Mouse (Mus musculus) frontal cortex, postnatal 14 days (tissue): Measurements from ENCODE around the gene Ptprn2.

ENCODE experiments used
- DNase-seq, 2 experiments: peaks; one replicate each; pipeline ENCODE4 v3.0.0; 2022; ENCODE audit warnings: low spot score in 2 of 2

The Ptprn2 gene

DNA sequence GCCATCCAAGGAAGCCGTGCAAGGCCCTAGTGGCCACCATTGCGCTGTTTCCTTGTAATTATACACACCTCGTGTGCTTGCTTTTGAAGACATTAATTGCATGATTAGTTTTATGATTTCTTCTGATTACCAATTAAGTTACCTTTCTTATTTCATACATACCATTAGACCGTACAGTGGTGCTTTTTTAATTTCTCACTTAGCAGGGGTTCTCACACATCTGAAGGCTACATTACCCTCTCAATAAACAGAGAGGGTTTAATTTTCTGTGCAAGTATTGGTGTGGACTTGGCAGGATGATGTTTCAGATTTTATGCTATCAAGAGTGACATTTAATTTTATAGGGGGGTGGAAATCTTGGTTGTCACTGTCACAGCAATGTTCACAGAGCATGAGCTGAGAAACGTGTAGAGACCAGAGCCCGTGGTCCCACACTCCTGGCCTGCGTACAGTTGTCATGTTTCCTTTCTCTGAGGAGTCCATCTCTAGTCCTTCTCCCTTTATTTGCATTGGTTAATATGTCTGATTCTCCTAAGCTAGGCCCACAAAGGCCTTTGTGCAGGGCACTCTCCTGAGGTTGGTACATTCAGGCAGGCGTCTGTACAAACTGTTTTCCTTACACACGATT is 567.8 kb downstream of the Ptprn2 start:
- no peak for DNase-seq

DNA sequence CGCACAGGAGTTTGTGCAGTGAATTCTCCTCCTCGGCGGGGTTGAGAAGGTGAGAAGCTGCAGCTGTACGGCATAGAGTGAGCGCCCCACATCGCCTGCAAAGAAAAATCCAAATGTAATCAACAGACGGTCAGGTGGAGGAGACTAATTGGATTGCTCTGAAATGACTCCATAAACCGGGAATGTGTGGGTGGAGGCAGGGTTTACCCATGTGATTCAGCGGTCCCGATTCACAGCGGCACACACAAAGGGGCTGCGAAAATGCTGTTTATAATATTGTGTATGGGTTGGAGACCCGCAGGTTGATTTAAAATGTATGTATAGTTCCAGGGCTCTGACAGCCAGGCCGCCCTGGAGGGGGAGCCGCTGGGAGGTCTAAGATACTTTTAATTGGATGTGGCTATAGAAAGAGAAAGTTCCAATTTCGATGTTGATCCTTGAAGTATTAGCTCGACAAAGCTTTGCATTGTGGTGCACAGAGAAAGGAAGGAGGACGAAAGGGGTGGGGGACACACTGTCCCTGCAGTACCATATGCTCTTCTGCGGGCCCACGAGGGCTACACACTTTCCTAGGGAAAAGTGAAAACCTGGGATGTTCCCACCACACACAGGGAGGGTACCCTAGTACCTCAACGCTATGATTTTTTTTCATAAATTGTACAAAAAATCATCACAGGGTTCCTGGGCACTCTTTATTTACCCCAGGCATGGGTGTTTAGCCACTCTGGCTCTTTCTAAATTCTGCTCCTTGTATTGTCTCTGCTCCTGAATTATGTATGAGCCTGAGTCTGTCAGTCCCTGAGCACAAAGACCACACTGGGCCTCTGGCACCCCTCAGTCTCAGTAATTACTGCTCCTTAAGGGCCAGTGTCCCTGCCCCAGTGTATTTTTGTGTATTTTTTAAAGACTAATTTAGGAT is 568.6 kb downstream of the Ptprn2 start:
- no peak for DNase-seq

DNA sequence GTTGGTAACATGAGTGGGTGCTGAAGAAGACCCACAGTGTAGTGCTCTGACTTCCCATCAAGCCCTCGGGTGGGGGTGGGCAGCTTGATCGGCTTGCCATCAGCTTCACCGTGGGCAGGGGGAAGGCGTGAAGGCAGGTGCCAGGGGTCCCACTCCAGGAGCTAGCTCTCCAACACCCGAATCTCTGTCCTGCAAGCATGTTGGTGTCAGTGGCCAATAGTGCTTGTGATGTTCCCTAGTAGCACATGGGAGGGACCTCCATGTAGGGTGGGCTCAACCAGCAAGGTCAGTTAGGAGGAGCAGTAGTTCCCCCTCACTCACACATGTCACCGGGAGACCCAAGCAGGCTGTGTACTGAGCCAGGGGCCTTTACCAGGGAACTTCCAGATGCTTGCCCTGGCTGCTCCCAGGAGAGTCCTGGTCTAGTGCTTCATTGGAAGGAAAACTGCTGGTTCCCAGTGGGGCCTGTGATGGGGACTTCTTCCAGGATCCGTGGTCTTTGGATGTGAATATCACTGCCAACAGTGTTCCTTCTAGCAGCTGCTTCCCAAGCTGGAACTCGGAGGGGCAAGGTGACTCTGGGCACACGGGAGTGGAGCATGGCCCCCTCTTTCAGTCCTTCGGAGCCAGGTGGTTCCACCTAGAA is 569.5 kb downstream of the Ptprn2 start:
- DNase-seq = no peak

DNA sequence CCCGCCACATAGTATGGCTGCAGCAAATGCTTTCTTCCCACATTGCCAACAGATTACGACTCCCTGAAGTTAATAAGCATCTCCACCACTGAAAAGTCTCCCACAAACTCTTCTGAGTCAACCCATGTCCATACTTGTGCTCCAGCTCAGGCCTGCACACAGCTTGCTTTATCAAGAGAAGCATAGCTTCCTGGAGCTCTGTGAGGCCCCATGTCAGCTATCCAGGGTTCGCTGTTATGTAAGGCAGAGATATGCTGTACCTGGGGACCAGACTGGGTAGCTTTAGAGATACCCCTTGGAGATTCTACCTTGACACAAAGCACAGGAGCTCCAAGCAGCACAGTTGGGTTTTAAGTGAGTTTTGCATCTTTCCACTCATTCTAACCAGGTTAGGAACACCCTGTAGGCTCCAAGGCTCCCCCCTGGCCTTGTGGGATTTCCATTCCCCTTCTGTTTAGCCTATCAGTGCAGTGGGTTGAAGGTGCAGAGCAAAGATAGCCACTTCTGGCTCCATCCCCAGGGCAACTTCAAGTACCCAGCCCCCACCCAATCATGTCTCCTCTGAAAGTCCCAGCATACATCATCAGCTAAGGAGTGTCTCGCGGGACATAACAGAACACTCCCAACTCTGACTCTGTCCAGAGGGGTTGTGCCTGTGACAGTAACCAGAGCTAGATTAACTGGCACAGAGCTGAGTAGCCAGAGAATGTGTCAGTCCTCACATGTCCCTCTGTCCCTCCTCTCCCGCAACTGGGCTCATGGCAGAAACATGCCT is 572.9 kb downstream of the Ptprn2 start:
- peak in 1 of 2 experiments; percentile 1 for DNase-seq

DNA sequence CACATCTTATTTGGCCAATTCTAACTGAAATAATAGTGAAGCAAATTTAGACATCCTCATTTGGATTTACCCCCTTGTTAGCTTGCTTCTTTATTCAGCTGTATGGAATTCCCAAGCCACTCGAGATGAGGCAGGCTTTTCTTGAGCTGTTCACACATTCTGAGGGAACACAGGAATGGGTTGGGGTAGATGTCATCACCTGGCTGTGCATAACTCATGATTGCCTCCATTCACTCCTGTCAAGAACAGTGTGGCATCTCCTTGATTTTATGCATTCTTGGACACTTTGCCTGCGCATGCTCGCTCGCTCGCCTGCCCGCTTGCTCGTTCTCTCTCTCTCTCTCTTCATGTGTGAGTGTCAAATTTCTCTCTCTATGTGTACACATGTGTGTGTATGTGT is 573.5 kb downstream of the Ptprn2 start:
- DNase-seq = peak in 1 of 2 experiments; percentile 1

DNA sequence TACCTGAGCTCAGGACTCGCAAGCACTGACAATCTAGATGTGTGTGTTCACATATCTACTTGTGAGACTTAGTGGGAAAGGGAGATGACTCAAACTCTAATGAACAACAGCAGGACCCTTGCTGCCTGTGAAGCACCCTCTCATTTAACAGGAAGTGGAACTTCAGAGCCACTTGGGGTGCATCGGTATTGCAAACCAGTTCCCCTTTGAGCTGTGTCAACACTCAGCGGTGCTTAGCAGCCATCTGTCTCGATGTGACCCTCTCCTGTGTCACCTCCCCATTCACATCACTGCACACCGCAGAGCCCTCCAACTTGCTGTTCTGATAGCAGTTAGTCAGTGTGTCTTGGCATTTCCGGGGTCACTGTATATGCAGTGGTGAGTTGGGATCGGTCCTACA is 592.1 kb downstream of the Ptprn2 start:
- DNase-seq = no peak

DNA sequence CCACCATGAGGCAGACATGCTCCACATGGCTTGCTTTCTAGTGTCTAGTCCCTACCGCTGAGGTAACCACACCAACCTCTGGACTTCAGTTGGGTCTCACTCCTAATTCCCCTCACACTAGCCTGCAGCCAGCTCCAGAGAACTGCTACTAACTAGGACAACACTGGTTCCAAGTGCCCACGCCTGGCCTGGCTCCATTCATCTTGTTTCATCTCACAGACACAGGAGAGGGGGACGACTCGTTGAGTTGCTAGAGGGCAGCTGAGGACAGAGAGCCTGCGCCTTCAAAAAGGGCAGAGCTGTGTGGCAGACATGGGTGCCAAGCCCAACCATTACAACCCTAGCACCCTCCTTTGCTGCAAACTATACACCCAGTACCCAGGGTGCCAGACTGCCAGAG is 593.4 kb downstream of the Ptprn2 start:
- DNase-seq = no peak

DNA sequence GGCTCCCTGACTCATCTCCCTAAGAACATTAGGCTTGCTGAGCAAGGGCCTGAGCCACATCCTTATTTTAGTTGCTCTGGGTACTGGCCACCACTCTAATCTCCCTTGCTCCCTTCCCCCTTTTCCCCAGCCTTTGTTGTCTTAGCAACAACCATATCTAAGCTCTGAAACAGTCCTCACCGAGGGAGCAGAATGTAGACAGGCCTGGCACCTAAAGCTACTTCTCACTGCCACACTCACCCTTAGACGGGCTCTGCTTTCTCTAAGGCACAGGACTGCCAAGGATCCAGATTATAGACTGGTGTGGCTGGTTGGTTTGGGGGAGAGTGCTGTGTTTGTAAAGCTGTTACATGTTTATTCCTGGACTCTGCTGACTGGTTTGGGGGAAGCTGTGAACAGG is 594.2 kb downstream of the Ptprn2 start:
- no peak for DNase-seq

DNA sequence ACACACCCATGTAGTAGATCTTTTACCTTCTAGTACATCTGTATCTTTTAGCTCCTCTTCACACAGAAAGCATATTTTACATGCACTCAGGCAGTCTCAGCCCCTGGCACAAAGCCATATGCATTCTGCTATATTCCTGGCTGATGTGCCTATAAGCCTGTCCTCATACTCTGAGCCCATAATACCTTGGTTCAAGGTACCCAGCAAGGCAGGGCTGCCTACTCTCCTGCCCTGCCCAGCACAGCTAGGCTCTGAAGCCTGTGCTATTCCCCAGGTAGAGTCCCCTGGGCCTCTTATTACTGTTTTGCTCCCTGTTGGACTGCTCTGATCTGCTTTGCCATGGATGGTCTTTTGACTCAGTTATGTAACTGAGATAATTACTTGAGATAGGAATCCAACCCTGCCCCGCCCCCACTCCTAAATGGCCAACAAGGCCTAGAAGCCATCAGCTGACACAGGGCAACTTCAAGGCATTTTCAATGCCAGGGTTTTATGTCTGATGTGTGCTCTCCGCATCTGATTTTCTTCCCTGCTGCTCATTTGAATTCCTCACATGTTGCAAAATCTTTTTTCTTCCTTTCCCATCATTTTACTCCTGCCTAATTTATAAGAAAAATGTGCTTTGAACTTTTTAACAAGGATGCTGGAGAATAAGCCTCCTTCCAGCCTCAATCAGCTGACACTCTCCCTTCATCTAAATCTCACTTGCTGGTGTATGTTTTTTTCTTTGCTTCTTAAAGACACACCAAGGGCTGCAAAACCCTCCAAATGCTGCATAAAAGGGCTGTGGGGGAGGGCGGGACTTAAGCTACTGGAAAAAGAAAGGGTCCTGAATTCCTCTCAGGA is 598.6 kb downstream of the Ptprn2 start:
- no peak for DNase-seq

DNA sequence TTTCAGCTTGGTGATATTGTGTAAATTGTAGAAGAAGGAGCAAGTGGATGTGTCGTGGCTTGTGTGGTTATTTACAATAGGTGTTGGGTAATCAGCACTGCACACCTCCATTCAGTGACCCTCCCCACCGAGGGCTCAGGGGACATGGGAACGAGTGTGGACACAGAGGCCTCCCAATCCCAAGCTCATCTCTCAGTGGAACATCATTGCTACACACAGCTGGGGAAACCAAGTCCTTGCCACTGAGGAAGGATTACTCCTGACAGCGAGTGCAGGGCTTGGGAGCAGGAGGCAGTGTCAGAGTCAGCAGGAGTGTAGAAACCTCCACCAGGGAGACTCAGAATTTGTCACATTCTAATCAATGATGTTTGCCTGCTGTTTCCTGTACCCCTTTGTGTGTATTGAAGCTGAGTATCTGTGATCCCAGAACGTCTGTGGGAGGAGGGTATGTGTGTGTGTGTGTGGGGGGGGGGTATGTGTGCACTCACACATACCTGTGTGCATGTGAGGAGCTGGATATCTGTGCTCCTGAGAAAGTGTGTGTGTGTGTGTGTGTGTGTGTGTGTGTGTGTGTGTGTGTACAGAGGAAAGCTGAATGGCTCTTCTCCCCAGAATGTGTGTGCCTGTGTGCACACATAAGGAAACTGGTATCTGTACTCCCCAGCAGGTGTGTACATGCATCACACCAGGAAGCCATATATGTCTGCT is 599.3 kb downstream of the Ptprn2 start:
- no peak for DNase-seq

DNA sequence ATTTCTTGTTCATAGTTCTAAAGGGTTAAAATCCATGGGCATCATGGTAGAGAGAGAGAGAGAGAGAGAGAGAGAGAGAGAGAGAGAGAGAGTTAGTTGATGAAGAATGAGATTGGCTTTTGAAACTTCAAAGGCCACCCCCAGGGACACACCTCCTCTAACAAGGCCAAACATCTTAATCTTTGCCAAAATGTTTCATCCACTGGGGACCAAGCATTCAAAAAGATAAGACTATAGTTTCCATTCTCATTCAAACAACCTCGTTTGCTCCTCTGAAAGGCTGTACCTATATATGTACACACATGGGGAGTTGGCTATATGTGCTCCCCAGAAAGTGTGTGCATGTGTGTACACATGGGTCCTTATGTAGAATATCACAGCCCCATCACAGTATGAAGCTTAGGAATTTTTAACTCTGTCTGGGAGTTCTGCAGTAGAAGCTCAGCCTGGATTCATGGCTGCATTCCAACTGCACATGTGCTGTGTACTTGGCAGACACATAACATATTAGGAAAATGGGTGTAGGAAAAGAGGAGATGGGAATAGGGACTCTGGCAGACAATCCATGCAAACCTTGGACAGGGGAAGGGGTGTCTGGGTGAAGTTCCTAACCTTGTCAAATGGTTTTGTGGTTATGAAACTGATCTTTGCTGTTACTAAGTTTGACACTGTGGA is 600.3 kb downstream of the Ptprn2 start:
- no peak for DNase-seq

DNA sequence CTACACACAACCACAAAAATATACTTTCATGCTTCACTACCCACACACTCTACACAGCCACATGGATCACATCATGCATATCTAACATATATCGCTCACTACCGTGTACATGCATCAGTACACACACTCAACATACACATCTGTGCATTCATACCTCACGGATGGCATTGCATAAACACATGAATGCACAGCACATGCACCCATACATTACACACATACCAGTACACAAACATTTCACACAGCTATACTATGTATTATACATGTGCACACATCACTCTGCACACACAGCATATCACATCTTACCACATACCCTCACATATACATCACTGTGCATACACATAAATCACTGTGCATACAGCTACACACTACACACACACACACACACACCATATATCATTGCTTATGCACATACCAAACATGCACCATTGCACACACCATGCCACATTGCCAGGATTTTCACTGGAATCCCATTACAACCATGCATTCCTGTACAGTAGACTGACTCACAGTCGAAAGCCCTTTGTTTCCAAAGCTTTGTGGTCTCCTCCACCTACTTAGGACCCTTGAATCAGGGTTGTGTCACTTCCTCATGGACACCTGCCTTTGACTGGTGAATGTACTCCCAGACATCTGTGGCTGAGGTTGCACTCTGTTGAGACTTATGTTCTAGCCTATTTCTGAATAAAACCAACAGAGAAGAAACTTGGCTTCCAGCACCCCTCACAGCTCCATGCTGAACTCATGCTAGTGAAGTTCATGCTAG is 607.0 kb downstream of the Ptprn2 start:
- no peak for DNase-seq

DNA sequence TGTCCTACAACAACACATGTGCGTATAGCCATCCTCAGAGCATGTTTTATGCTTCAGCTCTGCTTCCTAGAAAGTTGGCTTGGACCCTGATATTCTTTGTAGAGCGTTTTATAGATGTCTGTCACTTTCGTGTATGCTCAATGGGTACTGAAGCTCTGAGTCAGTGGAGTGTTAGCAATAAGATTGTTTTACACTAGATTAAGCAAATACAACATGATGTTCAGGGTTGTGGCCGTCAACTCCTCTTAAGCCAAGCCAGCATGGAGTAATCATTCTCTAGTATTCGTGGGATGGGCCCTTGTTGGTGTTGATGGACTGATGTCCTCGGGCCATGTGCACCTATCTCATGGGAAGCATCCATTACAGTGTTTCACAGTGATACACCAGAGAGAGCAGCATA is 610.4 kb downstream of the Ptprn2 start:
- no peak for DNase-seq

DNA sequence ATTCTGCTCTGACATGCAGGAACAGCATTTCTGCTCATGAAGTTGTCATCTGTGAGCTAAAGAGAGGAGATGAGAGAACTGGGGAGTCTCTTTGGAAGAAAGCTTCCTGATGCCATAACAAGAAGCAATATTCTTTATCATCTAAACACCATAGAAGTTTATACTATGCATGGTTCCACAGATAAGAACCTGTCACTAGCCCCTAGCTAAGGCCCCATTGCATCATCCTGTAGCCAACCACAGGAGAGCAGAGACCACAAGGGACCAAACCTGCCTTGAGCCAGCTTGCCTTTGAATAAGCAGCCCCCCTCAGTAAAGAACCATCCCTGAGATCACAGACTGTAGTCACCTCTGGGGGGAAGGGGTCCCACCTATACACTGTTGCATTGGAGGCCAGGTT is 612.8 kb downstream of the Ptprn2 start:
- no peak for DNase-seq

DNA sequence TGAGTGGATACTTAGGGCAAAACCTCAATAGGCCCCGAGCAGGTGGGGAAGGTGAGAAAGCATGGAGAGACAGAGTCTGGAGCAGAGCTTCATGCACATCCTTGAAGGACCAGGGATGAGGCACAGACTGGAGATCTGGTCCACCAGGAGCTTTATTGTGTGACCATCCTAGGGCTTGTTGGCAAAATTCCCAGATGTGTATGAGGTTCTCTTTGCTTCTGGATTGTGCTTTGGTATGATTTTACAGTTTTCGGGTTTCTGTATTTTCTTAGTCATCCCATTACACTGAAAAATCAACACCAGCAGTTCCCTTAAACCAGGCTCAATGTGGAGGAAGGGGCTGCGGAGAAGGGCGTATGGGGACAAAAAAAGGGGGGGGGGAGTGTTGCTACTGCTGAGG is 621.2 kb downstream of the Ptprn2 start:
- no peak for DNase-seq

DNA sequence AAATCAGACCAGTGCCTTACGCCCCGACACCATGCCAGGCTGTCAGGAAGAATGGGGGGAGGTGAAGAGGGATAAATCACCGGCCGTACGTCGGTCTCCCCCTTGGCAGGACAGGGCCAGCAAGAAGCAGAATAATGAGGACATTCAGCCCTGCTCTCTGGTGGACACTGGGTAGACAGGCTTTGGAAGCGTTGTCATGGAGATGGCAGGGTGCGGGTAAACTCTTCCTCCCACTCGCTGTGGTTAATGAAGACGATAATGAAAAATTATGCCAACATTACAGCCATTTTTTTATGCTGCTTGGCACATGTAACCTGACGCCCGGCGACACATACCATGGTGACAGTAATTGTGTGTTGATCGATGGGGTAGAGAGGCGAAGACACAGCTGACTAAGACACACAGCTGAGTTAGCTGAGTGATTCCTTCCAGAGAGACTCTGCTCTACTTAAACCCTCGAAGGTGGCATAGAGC is 621.7 kb downstream of the Ptprn2 start:
- peak; percentile 44 to 65 for DNase-seq

DNA sequence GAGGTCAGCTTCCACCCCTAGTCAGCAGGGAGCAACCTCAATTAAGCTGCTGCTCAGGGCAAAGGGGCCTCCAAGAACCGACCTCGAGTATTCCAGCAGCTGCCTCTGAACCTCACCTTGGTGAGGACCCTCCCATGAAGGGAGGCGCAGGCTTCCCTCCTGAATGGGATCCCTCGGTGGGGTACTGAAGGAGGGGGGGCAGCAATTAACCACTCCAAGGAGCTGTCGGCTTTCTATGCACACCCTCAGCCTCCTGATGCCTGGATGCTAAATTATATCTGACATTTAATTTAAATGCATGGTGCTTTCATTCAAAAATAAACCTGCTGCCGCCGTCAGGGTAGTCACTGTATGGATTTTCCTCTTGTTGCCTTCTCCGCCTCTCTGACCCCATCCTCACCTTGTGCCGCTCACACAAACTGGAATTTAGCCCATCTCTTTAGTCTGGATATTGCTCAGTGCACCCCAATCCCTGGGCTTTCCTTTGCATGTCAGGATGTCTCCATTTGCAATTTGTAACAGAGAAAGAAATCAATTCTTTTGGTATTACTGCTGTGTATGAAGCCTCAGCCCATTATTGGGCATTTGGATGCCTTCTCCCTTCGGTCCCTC is 629.8 kb downstream of the Ptprn2 start:
- DNase-seq = no peak

DNA sequence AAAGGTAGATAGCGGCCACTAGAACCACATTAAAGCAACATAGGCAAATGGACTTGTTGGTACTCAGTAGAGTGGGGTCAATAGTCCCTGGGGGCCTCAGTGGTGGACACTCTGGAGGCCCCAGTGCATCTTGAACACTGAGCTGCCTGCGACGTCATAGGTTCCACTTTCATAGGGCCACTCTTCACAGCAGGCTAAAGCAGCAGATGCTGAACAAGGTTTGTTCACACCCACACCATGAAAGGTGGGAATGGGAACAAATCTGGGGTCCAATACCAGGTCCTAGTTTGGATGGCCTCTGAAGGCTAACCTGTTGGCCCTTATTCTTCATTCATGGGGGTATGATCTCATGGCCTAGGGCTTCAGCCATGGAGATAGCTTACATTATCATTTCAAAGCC is 641.6 kb downstream of the Ptprn2 start:
- no peak for DNase-seq

DNA sequence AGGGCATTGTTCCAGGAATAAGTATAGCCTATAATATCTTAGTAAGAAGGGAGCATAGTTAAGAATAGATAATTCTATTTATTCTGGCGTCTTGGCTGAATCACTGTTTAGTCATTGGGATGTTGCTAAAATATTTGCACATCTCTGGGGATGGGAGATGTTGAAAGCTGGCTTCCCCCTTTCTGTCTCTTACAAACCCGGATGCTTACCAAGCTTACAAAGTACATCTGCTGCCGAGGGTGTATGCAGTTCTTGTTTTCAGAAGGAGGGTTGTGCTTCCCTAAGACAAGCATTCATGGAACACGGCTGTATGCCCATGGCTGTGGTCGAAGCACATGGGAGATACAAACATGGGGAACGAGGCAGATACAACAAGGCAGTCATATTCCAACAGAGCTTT is 642.0 kb downstream of the Ptprn2 start:
- no peak for DNase-seq
